ENCODE assay signal across 23 mouse cellular contexts in the genomic region with DNA sequence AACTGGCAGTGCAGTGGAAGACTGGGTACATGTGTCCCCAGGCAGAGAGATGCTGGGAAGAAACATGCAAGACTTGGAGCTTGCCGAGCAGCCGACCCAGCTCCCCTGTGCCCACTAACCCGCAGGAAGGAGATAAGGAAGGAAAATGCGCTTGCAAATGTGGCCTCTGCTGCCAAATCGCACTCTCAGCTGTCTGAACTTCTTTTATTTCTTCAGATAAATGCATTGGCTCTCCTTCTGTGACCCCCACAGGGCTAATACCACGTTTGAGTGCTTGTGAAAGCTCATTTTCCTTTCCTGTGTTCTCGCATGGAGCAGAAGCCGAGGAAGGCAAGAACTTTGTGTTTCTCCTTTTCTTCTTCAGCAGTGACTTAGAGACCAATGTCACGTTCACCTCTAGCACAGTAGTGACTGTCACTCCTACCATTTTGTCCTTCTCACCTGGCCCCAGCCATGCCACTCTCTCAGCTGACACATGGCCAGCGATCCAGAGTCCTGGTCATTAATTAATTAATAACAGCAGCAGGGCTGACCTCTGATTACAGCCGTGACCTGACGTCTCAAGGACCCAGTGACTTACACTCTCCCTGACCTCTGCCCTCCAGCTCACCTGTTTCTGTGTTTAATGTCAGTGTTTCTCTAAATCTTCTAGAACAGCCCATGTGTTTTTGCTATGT. TPM values are rescaled to one million over a fixed set of nuclear protein-coding genes. Genes with fewer than 3 reads are reported as not detected.
A peak's percentile ranks its signal among the peaks of the same experiment; 100 is the strongest.
DNase-seq lines count a peak whose midpoint lies in the region; ATAC-seq and TF ChIP-seq lines count a peak whose summit lies in the region.
"Had no signal": no experiment of that assay in that cellular context is flagged by ENCODE, and none has a peak within 500 bp of the region (broad histone marks: within the 10 kb centered on the region; RNA-seq: fewer than 3 reads in every experiment).

No protein-coding gene starts in this region.

- 64% methylated on average over 12 of the region's 12 CpGs for WGBS in intestine, embryonic 14.5 days
- WGBS in intestine, postnatal 0 days, result 58% methylated on average over 12 of the region's 12 CpGs
- 26% methylated on average over 12 of the region's 12 CpGs for WGBS in liver, embryonic 12.5 days (ENCODE audit: insufficient replicate concordance)
- WGBS in liver, embryonic 11.5 days, result 34% methylated on average over 12 of the region's 12 CpGs
- WGBS in liver, postnatal 0 days (ENCODE audit: insufficient replicate concordance), result 29% methylated on average over 12 of the region's 12 CpGs
- 55% methylated on average over 12 of the region's 12 CpGs for WGBS in limb, embryonic 10.5 days

- no peaks in the 10 kb centered on the region for H3K36me3 ChIP-seq in intestine, embryonic 14.5 days (ENCODE audit: control insufficient read depth, insufficient read depth, low read length)
- H3K36me3 ChIP-seq in intestine, postnatal 0 days (ENCODE audit: control insufficient read depth, insufficient read depth), result no peaks in the 10 kb centered on the region
- no peaks in the 10 kb centered on the region for H3K36me3 ChIP-seq in liver, embryonic 12.5 days
- no peaks in the 10 kb centered on the region for H3K36me3 ChIP-seq in liver, embryonic 11.5 days (ENCODE audit: control insufficient read depth, insufficient read depth, low read length)
- no peaks in the 10 kb centered on the region for H3K36me3 ChIP-seq in liver, postnatal 0 days (replicated peaks; ENCODE audit: insufficient read depth, low read length)
- no peaks in the 10 kb centered on the region for H3K36me3 ChIP-seq in limb, embryonic 10.5 days
- H3K36me3 ChIP-seq: embryonic facial prominence, embryonic 13.5 days; limb, embryonic 12.5 days had no signal

- no peak overlapping the region for H3K4me2 ChIP-seq in intestine, embryonic 14.5 days (ENCODE audit: low read length)
- H3K4me2 ChIP-seq in intestine, postnatal 0 days (replicated peaks; ENCODE audit: low read depth), result no peak overlapping the region
- H3K4me2 ChIP-seq in liver, embryonic 12.5 days, result no peak overlapping the region
- H3K4me2 ChIP-seq in liver, embryonic 11.5 days, result no peak overlapping the region
- H3K4me2 ChIP-seq in liver, postnatal 0 days (ENCODE audit: low read depth, low read length), result no peak overlapping the region
- H3K4me2 ChIP-seq: embryonic facial prominence, embryonic 13.5 days; hindbrain, embryonic 14.5 days; limb, embryonic 12.5 days had no signal

- peak; percentile 42 for DNase-seq in intestine, embryonic 14.5 days (ENCODE audit: low spot score)
- DNase-seq in liver, embryonic 11.5 days (ENCODE audit: low spot score), result no peak
- no peak for DNase-seq in liver, postnatal 0 days
- DNase-seq in limb, embryonic 10.5 days (ENCODE audit: low spot score), result no peak
- DNase-seq in adrenal gland, postnatal 25 days, result no peak
- DNase-seq: adrenal gland, postnatal 10 days; cerebellum, adult 11 months; cerebellum, postnatal 10 days; gastrocnemius, postnatal 10 days; layer of hippocampus, adult 9-11 months; lung, adult 2 months; thymus, postnatal 4 days had no signal

- no peak overlapping the region for H3K9ac ChIP-seq in intestine, embryonic 14.5 days (ENCODE audit: low read length)
- H3K9ac ChIP-seq in intestine, postnatal 0 days (ENCODE audit: low read depth, low read length), result no peak overlapping the region
- H3K9ac ChIP-seq in liver, embryonic 12.5 days, result peak overlapping the region; percentile 15; the same call in 1 of the 2 replicates
- no peak overlapping the region for H3K9ac ChIP-seq in liver, embryonic 11.5 days (ENCODE audit: low read depth, low read length)
- no peak overlapping the region; the same call in 1 of the 2 replicates for H3K9ac ChIP-seq in liver, postnatal 0 days (replicated peaks)
- H3K9ac ChIP-seq: embryonic facial prominence, embryonic 13.5 days; hindbrain, embryonic 14.5 days; limb, embryonic 12.5 days had no signal

- H3K27me3 ChIP-seq in intestine, embryonic 14.5 days (replicated peaks; ENCODE audit: control insufficient read depth, insufficient read depth, low read length), result no peaks in the 10 kb centered on the region
- H3K27me3 ChIP-seq in intestine, postnatal 0 days (replicated peaks; ENCODE audit: control insufficient read depth, insufficient read depth, low read length), result no peaks in the 10 kb centered on the region
- H3K27me3 ChIP-seq in liver, embryonic 12.5 days (replicated peaks), result peaks cover 40% of the 10 kb centered on the region
- H3K27me3 ChIP-seq in liver, embryonic 11.5 days (replicated peaks; ENCODE audit: control insufficient read depth, insufficient read depth, low read length), result no peaks in the 10 kb centered on the region; the same call in none of the 2 replicates
- H3K27me3 ChIP-seq in liver, postnatal 0 days (ENCODE audit: insufficient read depth, low read length), result no peaks in the 10 kb centered on the region
- no peaks in the 10 kb centered on the region for H3K27me3 ChIP-seq in limb, embryonic 10.5 days (ENCODE audit: low read depth, poor library complexity, severe bottlenecking)
- H3K27me3 ChIP-seq: embryonic facial prominence, embryonic 13.5 days; limb, embryonic 12.5 days had no signal

- no peak overlapping the region for H3K4me3 ChIP-seq in intestine, embryonic 14.5 days (ENCODE audit: low read depth, low read length)
- no peak overlapping the region for H3K4me3 ChIP-seq in intestine, postnatal 0 days (ENCODE audit: low read depth, low read length)
- no peak overlapping the region for H3K4me3 ChIP-seq in liver, embryonic 12.5 days
- no peak overlapping the region for H3K4me3 ChIP-seq in liver, embryonic 11.5 days (ENCODE audit: low read depth, low read length)
- H3K4me3 ChIP-seq in liver, postnatal 0 days (ENCODE audit: low read depth, low read length), result no peak overlapping the region
- H3K4me3 ChIP-seq in limb, embryonic 10.5 days, result no peak overlapping the region
- H3K4me3 ChIP-seq: embryonic facial prominence, embryonic 13.5 days; limb, embryonic 12.5 days had no signal

- ATAC-seq in intestine, embryonic 14.5 days (replicated peaks; ENCODE audit: low FRiP score, low TSS enrichment, low read depth), result no peak
- no peak for ATAC-seq in intestine, postnatal 0 days
- ATAC-seq in liver, embryonic 12.5 days, result no peak
- no peak for ATAC-seq in liver, embryonic 11.5 days (replicated peaks; ENCODE audit: low FRiP score)
- peak; percentile 40 for ATAC-seq in common myeloid progenitor, adult 5-6 weeks (replicated peaks; ENCODE audit: low read depth, poor library complexity, severe bottlenecking)
- no peak for ATAC-seq in liver, postnatal 0 days
- ATAC-seq: forebrain, embryonic 14.5 days had no signal

- H3K9me3 ChIP-seq in intestine, embryonic 14.5 days (ENCODE audit: control insufficient read depth, low read length), result no peaks in the 10 kb centered on the region
- H3K9me3 ChIP-seq in intestine, postnatal 0 days (ENCODE audit: control insufficient read depth), result no peaks in the 10 kb centered on the region
- H3K9me3 ChIP-seq in liver, embryonic 12.5 days (replicated peaks), result no peaks in the 10 kb centered on the region
- no peaks in the 10 kb centered on the region for H3K9me3 ChIP-seq in liver, embryonic 11.5 days (ENCODE audit: control insufficient read depth, low read length)
- H3K9me3 ChIP-seq in liver, postnatal 0 days (ENCODE audit: low read length), result no peaks in the 10 kb centered on the region
- no peaks in the 10 kb centered on the region for H3K9me3 ChIP-seq in limb, embryonic 10.5 days (replicated peaks)
- H3K9me3 ChIP-seq: embryonic facial prominence, embryonic 13.5 days; limb, embryonic 12.5 days had no signal

- no peak for TF ChIP-seq CTCF in intestine, postnatal 0 days (IDR thresholded peaks at IDR 0.05; ENCODE audit: low read depth)
- TF ChIP-seq CTCF in liver, postnatal 0 days (IDR thresholded peaks at IDR 0.05; ENCODE audit: low read depth), result no peak

- TF ChIP-seq EP300 in liver, postnatal 0 days (IDR thresholded peaks at IDR 0.05; ENCODE audit: low read depth), result no peak

- no peak overlapping the region for H3K27ac ChIP-seq in intestine, embryonic 14.5 days (ENCODE audit: low read depth)
- no peak overlapping the region for H3K27ac ChIP-seq in intestine, postnatal 0 days (ENCODE audit: low read depth, low read length)
- no peak overlapping the region for H3K27ac ChIP-seq in liver, embryonic 12.5 days
- no peak overlapping the region for H3K27ac ChIP-seq in liver, embryonic 11.5 days (ENCODE audit: low read depth, low read length)
- H3K27ac ChIP-seq in liver, postnatal 0 days (ENCODE audit: low read depth), result peak overlapping the region; percentile 95; the same call in 1 of the 2 replicates
- H3K27ac ChIP-seq in limb, embryonic 10.5 days, result no peak overlapping the region
- H3K27ac ChIP-seq: embryonic facial prominence, embryonic 13.5 days; hindbrain, embryonic 14.5 days; kidney, postnatal 0 days; limb, embryonic 12.5 days had no signal

- H3K4me1 ChIP-seq in intestine, embryonic 14.5 days (replicated peaks; ENCODE audit: control insufficient read depth, insufficient read depth, low read length), result no peaks in the 10 kb centered on the region; the same call in none of the 2 replicates
- 0 out of 2 replicates have a peak, but pooled peaks cover 5% of the 10 kb centered on the region for H3K4me1 ChIP-seq in intestine, postnatal 0 days (replicated peaks; ENCODE audit: control insufficient read depth, insufficient read depth, low read length)
- H3K4me1 ChIP-seq in liver, embryonic 12.5 days, result peaks cover 46% of the 10 kb centered on the region
- peaks cover 17% of the 10 kb centered on the region for H3K4me1 ChIP-seq in liver, embryonic 11.5 days (replicated peaks; ENCODE audit: control insufficient read depth, insufficient read depth, low read length)
- H3K4me1 ChIP-seq in liver, postnatal 0 days (ENCODE audit: insufficient read depth), result peaks cover 15% of the 10 kb centered on the region
- H3K4me1 ChIP-seq in limb, embryonic 10.5 days, result peaks cover 31% of the 10 kb centered on the region

RNA-seq across cellular contexts. Expression of a gene that starts 48.4 kb away (rescaled TPM):
- not detected in 2 replicates for polyA plus RNA-seq in intestine, embryonic 14.5 days (2014; fragmentation: Nextera tagmentation; extraction: Ambion mirVana)
- not detected in 2 replicates for polyA plus RNA-seq in intestine, postnatal 0 days (2015; fragmentation: Nextera tagmentation; extraction: Ambion mirVana)
- not detected in 2 replicates for polyA plus RNA-seq in liver, embryonic 12.5 days (2016; fragmentation: Nextera tagmentation; extraction: Ambion mirVana)
- polyA plus RNA-seq in liver, embryonic 11.5 days (2014; fragmentation: Nextera tagmentation; extraction: Ambion mirVana), result not detected in 2 replicates
- not detected in 2 replicates for total RNA-seq in common myeloid progenitor, adult 5-6 weeks (2017)
- polyA plus RNA-seq in liver, postnatal 0 days (2015; fragmentation: Nextera tagmentation; extraction: Ambion mirVana), result not detected in 2 replicates
- not detected in 2 replicates for polyA plus RNA-seq in limb, embryonic 10.5 days (2016; fragmentation: Nextera tagmentation; extraction: Ambion mirVana)
- not detected in 2 replicates for total RNA-seq in adrenal gland, postnatal 25 days (2021)
- total RNA-seq: adrenal gland, postnatal 10 days; gastrocnemius, postnatal 10 days; heart, adult 8-10 months had no signal
- polyA plus RNA-seq: embryonic facial prominence, embryonic 13.5 days; forebrain, embryonic 14.5 days; heart, postnatal 0 days; hindbrain, embryonic 14.5 days; kidney, postnatal 0 days; limb, embryonic 12.5 days; lung, adult 2 months; neural tube, embryonic 11.5 days had no signal
